Mouse (Mus musculus) bone marrow, adult 2 months (tissue): ENCODE data around the gene Rftn1.

ENCODE experiments used
- CTCF ChIP-seq: fragments of 200-500 bp; IDR thresholded peaks from 2 replicates; pipeline ENCODE4 v1.5.1; 2011; ENCODE audit warnings: low read length, control low read depth; ENCODE audit not compliant: control insufficient read depth, insufficient read depth
- POLR2A ChIP-seq: fragments of 200-500 bp; IDR thresholded peaks from 2 replicates; pipeline ENCODE4 v1.6.1; 2011; ENCODE audit warnings: low read depth, mild to moderate bottlenecking, control low read depth, low read length, borderline replicate concordance; ENCODE audit not compliant: control insufficient read depth

DNA sequence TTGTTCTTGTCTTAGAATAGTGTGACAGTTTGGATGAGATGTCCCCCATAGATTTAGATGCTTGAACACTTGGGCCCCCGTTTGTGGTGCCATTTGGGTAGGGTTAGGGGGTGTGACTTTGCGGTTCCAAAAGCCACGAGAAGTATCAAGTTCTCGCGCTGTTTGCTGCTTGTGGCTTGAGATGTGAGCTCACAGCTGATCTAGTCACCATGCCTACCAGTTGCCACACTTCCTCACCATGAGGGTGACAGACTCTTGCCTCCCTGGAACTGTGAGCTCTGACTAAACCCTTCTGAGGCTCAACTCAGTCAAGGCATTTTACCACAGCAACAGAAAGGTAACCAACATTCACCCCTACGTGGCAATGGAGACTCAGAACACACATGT is 118.9 kb downstream of the Rftn1 start:
- no peak for TF ChIP-seq CTCF
- no peak for TF ChIP-seq POLR2A
